Mouse (Mus musculus): ENCODE measurements around the gene Abcc2.

- no peak for TF ChIP-seq CTCF (IDR thresholded peaks at IDR 0.05; ENCODE audit: control insufficient read depth, insufficient read depth, insufficient read length)
- TF ChIP-seq USF1 (IDR thresholded peaks at IDR 0.05; ENCODE audit: low read depth), result no peak
- TF ChIP-seq MYOD1 (IDR thresholded peaks at IDR 0.05; ENCODE audit: control insufficient read depth, insufficient read length, low read depth), result no peak
- no peak for TF ChIP-seq FOSL1 (IDR thresholded peaks at IDR 0.05; ENCODE audit: insufficient read depth, low read length, poor library complexity, severe bottlenecking)
- no peak for TF ChIP-seq MYOG (IDR thresholded peaks at IDR 0.05; ENCODE audit: control insufficient read depth, extremely low read depth, insufficient read length)
Observed at GRCm38 (mm10) chr19:43777308-43777707, 4.7 kb upstream of the Abcc2 start.
